Mouse (Mus musculus) liver, embryonic 15.5 days (tissue): ENCODE data around the gene Kcnq5. TPM values are rescaled to one million over a fixed set of nuclear protein-coding genes. Genes with fewer than 3 reads are reported as not detected.
"Not testable (repeated sequence)": the region's sequence is repeated elsewhere in the genome, so short reads cannot be mapped to it uniquely, and the experiment has no call there.

ENCODE experiments used
- ATAC-seq: fragments of 200-750 bp; cut with Nextera tagmentation; 2 replicates; pipeline ENCODE4 v1.8.0; 2017; ENCODE audit warnings: moderate number of reproducible peaks, mild to moderate bottlenecking, moderate library complexity; ENCODE audit not compliant: insufficient read depth
- H3K27ac ChIP-seq: fragments of 300-500 bp; sonication (generic); replicated peaks from 2 replicates; pipeline ENCODE4 v1.5.1; 2015; ENCODE audit warnings: mild to moderate bottlenecking, inconsistent platforms
- H3K27me3 ChIP-seq: fragments of 300-500 bp; sonication (generic); 2 replicates; pipeline ENCODE4 v1.6.1; 2015; ENCODE audit warnings: mild to moderate bottlenecking, inconsistent platforms
- H3K36me3 ChIP-seq: fragments of 300-500 bp; sonication (generic); replicated peaks from 2 replicates; pipeline ENCODE4 v1.6.1; 2015; ENCODE audit warnings: moderate library complexity, mild to moderate bottlenecking, inconsistent platforms
- H3K4me1 ChIP-seq: fragments of 300-500 bp; sonication (generic); replicated peaks from 2 replicates; pipeline ENCODE4 v1.6.1; 2015; ENCODE audit warnings: inconsistent platforms
- H3K4me2 ChIP-seq: fragments of 300-500 bp; sonication (generic); 2 replicates; pipeline ENCODE4 v1.6.1; 2015; ENCODE audit warnings: moderate library complexity, mild to moderate bottlenecking, inconsistent platforms
- H3K4me3 ChIP-seq: fragments of 300-500 bp; sonication (generic); replicated peaks from 2 replicates; pipeline ENCODE4 v1.5.1; 2015; ENCODE audit warnings: mild to moderate bottlenecking, inconsistent platforms
- H3K9ac ChIP-seq: fragments of 300-500 bp; sonication (generic); 2 replicates; pipeline ENCODE4 v1.6.1; 2015; ENCODE audit warnings: moderate library complexity, mild to moderate bottlenecking, inconsistent platforms
- H3K9me3 ChIP-seq: fragments of 300-500 bp; sonication (generic); replicated peaks from 2 replicates; pipeline ENCODE4 v1.6.1; 2016; ENCODE audit warnings: inconsistent platforms
- WGBS: fragments of 180-500 bp; shearing (Covaris S2); methylation state at CpG from one replicate; pipeline ENCODE4 v1.1.7; 2015; ENCODE audit warnings: mixed read lengths; ENCODE audit not compliant: insufficient replicate concordance; 5-methylcytosine and 5-hydroxymethylcytosine counted together
- polyA plus RNA-seq: library from polyadenylated mRNA; unstranded; fragments of >200 nt; fragmentation: Nextera tagmentation; extraction: Ambion mirVana; gene quantifications from 2 replicates; pipeline ENCODE4 v1.2.1, GENCODE M21; 2015

Kcnq5 gene
- polyA plus RNA-seq, 1 experiment from 2014 or later, result 0.10 TPM

- WGBS, result 53% methylated on average over 2 of the region's 2 CpGs
- H3K4me1 ChIP-seq, result not testable (repeated sequence)
These were observed 238.5 kb downstream of the Kcnq5 start for GRCm38 (mm10) chr1:21723231-21723630.

GRCm38 (mm10) chr1:21721246-21721645, 240.5 kb downstream of the Kcnq5 start:
- no peaks in the 10 kb centered on the region for H3K36me3 ChIP-seq
- no peak overlapping the region for H3K4me3 ChIP-seq
- H3K4me1 ChIP-seq, result no peaks in the 10 kb centered on the region
- H3K27me3 ChIP-seq, result no peaks in the 10 kb centered on the region
- H3K9me3 ChIP-seq, result no peaks in the 10 kb centered on the region
- H3K4me2 ChIP-seq, result no peak overlapping the region
- H3K9ac ChIP-seq, result no peak overlapping the region
- no peak overlapping the region for H3K27ac ChIP-seq
- no peak for ATAC-seq

More at GRCm38 (mm10) chr1:21723231-21723630, 238.5 kb downstream of the Kcnq5 start:
- not testable (repeated sequence) for H3K9me3 ChIP-seq, H3K4me3 ChIP-seq, H3K9ac ChIP-seq, H3K27me3 ChIP-seq, ATAC-seq, H3K36me3 ChIP-seq, H3K4me2 ChIP-seq, H3K27ac ChIP-seq

GRCm38 (mm10) chr1:21714816-21715215, 246.9 kb downstream of the Kcnq5 start:
- Histone ChIP-seq H3K27ac (no peak overlapping the region), H3K27me3 (no peaks in the 10 kb centered on the region), H3K4me1 (no peaks in the 10 kb centered on the region), H3K36me3 (no peaks in the 10 kb centered on the region), H3K4me2 (no peak overlapping the region), H3K4me3 (no peak overlapping the region), H3K9me3 (no peaks in the 10 kb centered on the region), H3K9ac (no peak overlapping the region)
- 44% methylated on average over 3 of the region's 3 CpGs for WGBS
- no peak for ATAC-seq

GRCm38 (mm10) chr1:21712711-21713110, 249.0 kb downstream of the Kcnq5 start:
- Histone ChIP-seq H3K4me3 (no peak overlapping the region), H3K27ac (no peak overlapping the region), H3K4me1 (no peaks in the 10 kb centered on the region), H3K4me2 (no peak overlapping the region), H3K9ac (no peak overlapping the region), H3K9me3 (no peaks in the 10 kb centered on the region), H3K36me3 (no peaks in the 10 kb centered on the region), H3K27me3 (no peaks in the 10 kb centered on the region)
- ATAC-seq, result no peak
- WGBS, result 44% methylated on average over 2 of the region's 2 CpGs

GRCm38 (mm10) chr1:21690458-21690857, 271.3 kb downstream of the Kcnq5 start:
- no peak overlapping the region for H3K9ac ChIP-seq

GRCm38 (mm10) chr1:21688918-21689317, 272.8 kb downstream of the Kcnq5 start:
- Histone ChIP-seq H3K9me3 (no peaks in the 10 kb centered on the region), H3K4me1 (no peaks in the 10 kb centered on the region), H3K36me3 (no peaks in the 10 kb centered on the region), H3K4me2 (no peak overlapping the region), H3K27ac (no peak overlapping the region), H3K27me3 (no peaks in the 10 kb centered on the region), H3K9ac (no peak overlapping the region), H3K4me3 (no peak overlapping the region)
- ATAC-seq, result no peak
- WGBS, result 38% methylated on average over 1 of the region's 1 CpGs

More at GRCm38 (mm10) chr1:21690458-21690857, 271.3 kb downstream of the Kcnq5 start:
- Histone ChIP-seq H3K9me3 (no peaks in the 10 kb centered on the region), H3K27me3 (no peaks in the 10 kb centered on the region), H3K36me3 (no peaks in the 10 kb centered on the region), H3K27ac (no peak overlapping the region), H3K4me1 (no peaks in the 10 kb centered on the region), H3K4me3 (no peak overlapping the region), H3K4me2 (no peak overlapping the region)
- ATAC-seq, result no peak
- 59% methylated on average over 2 of the region's 2 CpGs for WGBS

- Histone ChIP-seq H3K9me3 (no peaks in the 10 kb centered on the region), H3K9ac (no peak overlapping the region), H3K27ac (no peak overlapping the region), H3K4me1 (no peaks in the 10 kb centered on the region), H3K4me3 (no peak overlapping the region), H3K36me3 (no peaks in the 10 kb centered on the region), H3K4me2 (no peak overlapping the region), H3K27me3 (no peaks in the 10 kb centered on the region)
- 54% methylated on average over 3 of the region's 3 CpGs for WGBS
- ATAC-seq, result no peak
These were observed 277.3 kb downstream of the Kcnq5 start for GRCm38 (mm10) chr1:21684444-21684843.

GRCm38 (mm10) chr1:21676805-21677204, 284.9 kb downstream of the Kcnq5 start:
- 53% methylated on average over 3 of the region's 3 CpGs for WGBS
- no peak overlapping the region for H3K27ac ChIP-seq
- H3K9me3 ChIP-seq, result no peaks in the 10 kb centered on the region
- no peak overlapping the region for H3K4me2 ChIP-seq
- H3K4me3 ChIP-seq, result no peak overlapping the region
- no peak overlapping the region for H3K9ac ChIP-seq
- H3K27me3 ChIP-seq, result no peaks in the 10 kb centered on the region
- no peaks in the 10 kb centered on the region for H3K4me1 ChIP-seq
- H3K36me3 ChIP-seq, result no peaks in the 10 kb centered on the region
- ATAC-seq, result no peak

GRCm38 (mm10) chr1:21660840-21661239, 300.9 kb downstream of the Kcnq5 start:
- H3K27me3 ChIP-seq, result no peaks in the 10 kb centered on the region
- no peak overlapping the region for H3K4me2 ChIP-seq
- no peak overlapping the region for H3K4me3 ChIP-seq
- no peaks in the 10 kb centered on the region for H3K4me1 ChIP-seq
- no peak overlapping the region for H3K27ac ChIP-seq
- 67% methylated on average over 3 of the region's 3 CpGs for WGBS
- no peaks in the 10 kb centered on the region for H3K36me3 ChIP-seq
- ATAC-seq, result no peak
- no peak overlapping the region for H3K9ac ChIP-seq
- H3K9me3 ChIP-seq, result no peaks in the 10 kb centered on the region

GRCm38 (mm10) chr1:21650820-21651219, 310.9 kb downstream of the Kcnq5 start:
- H3K4me2 ChIP-seq, result no peak overlapping the region
- H3K36me3 ChIP-seq, result no peaks in the 10 kb centered on the region
- 60% methylated on average over 4 of the region's 4 CpGs for WGBS
- ATAC-seq, result no peak
- H3K27me3 ChIP-seq, result no peaks in the 10 kb centered on the region
- no peak overlapping the region for H3K4me3 ChIP-seq
- H3K9ac ChIP-seq, result no peak overlapping the region
- no peaks in the 10 kb centered on the region for H3K9me3 ChIP-seq
- H3K4me1 ChIP-seq, result no peaks in the 10 kb centered on the region
- H3K27ac ChIP-seq, result no peak overlapping the region

GRCm38 (mm10) chr1:21635406-21635805, 326.3 kb downstream of the Kcnq5 start:
- Histone ChIP-seq H3K36me3 (no peaks in the 10 kb centered on the region), H3K27me3 (no peaks in the 10 kb centered on the region), H3K4me2 (no peak overlapping the region), H3K4me1 (no peaks in the 10 kb centered on the region), H3K9me3 (no peaks in the 10 kb centered on the region), H3K9ac (no peak overlapping the region), H3K4me3 (no peak overlapping the region), H3K27ac (no peak overlapping the region)
- ATAC-seq, result no peak
- WGBS, result 50% methylated on average over 2 of the region's 2 CpGs

GRCm38 (mm10) chr1:21634013-21634412, 327.7 kb downstream of the Kcnq5 start:
- no peaks in the 10 kb centered on the region for H3K9me3 ChIP-seq
- H3K4me1 ChIP-seq, result no peaks in the 10 kb centered on the region
- H3K36me3 ChIP-seq, result no peaks in the 10 kb centered on the region
- ATAC-seq, result no peak
- no peak overlapping the region for H3K4me2 ChIP-seq
- H3K27me3 ChIP-seq, result no peaks in the 10 kb centered on the region
- WGBS, result 26% methylated on average over 1 of the region's 1 CpGs
- no peak overlapping the region for H3K4me3 ChIP-seq
- no peak overlapping the region for H3K27ac ChIP-seq
- no peak overlapping the region for H3K9ac ChIP-seq
